Mouse (Mus musculus) layer of hippocampus, postnatal 36 days (tissue): ENCODE measurements around the gene Ggact. TPM values are rescaled to one million over a fixed set of nuclear protein-coding genes. Genes with fewer than 3 reads are reported as not detected.
A peak's percentile ranks its signal among the peaks of the same experiment; 100 is the strongest.

Experiments
- DNase-seq, 2 experiments: peaks; one replicate each; pipeline ENCODE4 v3.0.0; 2022
- total RNA-seq, 2 experiments: library from RNA; stranded (reverse); gene quantifications; 2 replicates each; pipeline ENCODE4 v1.2.3; 2021

Ggact gene
- 10 to 100 TPM; 27.4 to 36.3 TPM for total RNA-seq

DNA sequence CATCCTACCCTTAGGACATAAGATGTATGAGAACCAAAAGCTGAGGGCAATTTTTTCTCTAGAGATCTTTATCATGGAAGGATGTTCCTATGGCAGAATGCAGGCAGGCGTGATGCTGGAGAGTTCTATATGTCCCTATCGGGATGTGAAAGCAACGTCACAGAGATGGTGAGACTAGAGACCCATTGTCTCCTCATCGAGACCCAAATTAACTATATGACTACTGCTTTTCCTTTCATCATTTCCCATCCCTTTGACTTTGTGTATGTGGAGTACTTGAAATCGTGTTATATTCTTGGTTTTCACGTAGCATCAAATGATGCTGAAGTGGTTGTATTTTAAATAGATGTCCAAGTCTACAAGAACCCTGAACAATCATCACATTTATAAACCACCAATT, at the start of gene Ggact:
Gene Ggact, minus strand, starts transcription at position 101 of the 400 bp plus-strand sequence.
- no peak for DNase-seq

- DNase-seq = peak; percentile 90 to 93
These were observed 44.4 kb upstream of the Ggact start for GRCm38 (mm10) chr14:122957941-122958340.

- DNase-seq = peak; percentile 47 to 56
These were observed 39.8 kb upstream of the Ggact start for GRCm38 (mm10) chr14:122953331-122953730.

- DNase-seq = no peak
These were observed 39.0 kb upstream of the Ggact start for GRCm38 (mm10) chr14:122952556-122952955.

GRCm38 (mm10) chr14:122951676-122952445, 38.3 kb upstream of the Ggact start:
- DNase-seq = no peak

DNA sequence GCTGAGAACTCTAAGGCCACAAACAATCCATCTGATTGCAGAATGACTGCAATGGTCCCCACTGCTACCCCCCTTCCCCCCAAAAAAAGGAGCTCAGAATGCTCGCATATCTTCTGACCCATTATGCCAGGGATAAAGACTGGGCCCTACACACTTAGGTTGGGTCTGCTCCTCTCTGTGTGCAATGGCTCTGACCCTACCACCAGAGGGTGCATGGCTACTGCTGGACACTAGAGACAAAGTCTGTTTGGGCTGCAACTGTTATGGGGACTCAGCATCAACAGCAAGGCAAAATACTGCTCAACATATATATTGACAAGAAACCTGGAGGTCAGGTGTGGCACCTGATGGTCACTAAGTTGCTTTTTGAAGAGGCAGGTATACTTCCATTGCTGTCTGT, 37.4 kb upstream of the Ggact start:
- no peak for DNase-seq

- no peak for DNase-seq
These were observed 29.9 kb upstream of the Ggact start for GRCm38 (mm10) chr14:122943475-122943853.

DNA sequence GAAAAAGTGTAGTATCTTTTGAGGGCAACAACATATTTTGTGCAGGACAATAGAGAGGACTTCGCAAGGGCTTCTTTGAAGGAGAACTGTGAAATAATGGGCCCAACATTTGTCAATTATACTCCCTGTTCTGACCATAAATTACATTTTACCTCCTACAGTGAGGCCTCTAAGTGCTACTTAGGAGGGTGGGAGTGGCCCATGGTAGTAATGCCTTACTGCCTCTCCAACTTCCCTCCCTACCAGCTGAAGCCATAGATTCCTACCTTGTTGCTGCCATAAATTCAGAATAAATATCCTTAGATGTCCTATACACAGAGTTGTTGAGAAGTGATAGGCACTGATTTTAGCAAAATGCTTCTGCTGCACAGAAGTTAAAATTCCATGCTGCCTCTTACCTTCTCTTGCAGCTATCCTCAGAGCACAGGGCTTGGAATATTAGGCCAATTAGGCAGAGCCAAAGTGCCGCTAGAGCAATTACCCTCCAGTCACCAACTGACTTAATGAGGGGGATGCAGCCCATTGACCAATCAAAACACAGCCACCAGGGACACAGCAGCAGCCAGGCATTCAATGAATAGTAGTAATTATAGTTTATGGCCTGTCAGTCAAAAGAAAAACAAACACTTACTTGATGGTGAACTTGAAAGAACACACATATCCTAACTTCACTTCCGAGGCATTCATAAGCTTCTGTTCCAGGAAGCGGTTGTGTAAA, 29.4 kb upstream of the Ggact start:
- peak in 1 of 2 experiments; percentile 21 for DNase-seq

- DNase-seq = no peak
These were observed 22.9 kb upstream of the Ggact start for GRCm38 (mm10) chr14:122936460-122936859.

GRCm38 (mm10) chr14:122920011-122920410, 6.5 kb upstream of the Ggact start:
- no peak for DNase-seq

GRCm38 (mm10) chr14:122917676-122918075, 4.1 kb upstream of the Ggact start:
- DNase-seq = no peak

DNA sequence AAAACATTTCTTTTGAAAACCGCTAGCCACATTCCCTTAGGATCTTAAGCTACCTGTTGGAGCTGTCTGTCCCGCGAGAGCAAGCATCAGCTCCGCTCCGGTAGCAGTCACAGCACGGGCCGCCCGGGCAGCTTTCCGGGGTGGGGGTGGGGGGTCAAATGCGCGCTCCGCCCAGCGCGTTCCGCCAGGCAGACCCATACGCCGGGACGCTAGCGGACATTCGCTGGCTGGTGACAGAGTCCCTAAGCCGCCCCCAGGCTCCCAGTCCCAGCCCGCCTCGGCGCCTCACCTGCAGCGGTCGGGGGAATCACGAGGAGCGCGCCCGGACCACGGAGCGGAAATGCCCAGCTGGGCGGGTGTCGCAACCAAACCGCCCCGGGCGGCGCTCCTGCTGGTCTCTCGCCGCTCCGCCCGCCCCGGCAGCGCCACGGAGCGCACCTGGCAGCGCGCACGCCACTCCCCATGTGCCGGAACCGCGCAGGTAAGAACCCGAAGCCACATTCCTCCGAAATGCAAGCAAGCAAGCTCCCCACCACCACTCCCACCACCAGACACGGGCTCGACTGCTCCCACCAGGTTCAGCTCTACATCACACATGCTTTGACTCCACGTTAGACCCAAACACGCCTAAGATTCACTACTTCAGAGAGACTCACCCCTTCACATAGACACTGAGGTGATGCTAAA, 602 bp downstream of the Ggact start:
- DNase-seq = peak; percentile 41 to 46

DNA sequence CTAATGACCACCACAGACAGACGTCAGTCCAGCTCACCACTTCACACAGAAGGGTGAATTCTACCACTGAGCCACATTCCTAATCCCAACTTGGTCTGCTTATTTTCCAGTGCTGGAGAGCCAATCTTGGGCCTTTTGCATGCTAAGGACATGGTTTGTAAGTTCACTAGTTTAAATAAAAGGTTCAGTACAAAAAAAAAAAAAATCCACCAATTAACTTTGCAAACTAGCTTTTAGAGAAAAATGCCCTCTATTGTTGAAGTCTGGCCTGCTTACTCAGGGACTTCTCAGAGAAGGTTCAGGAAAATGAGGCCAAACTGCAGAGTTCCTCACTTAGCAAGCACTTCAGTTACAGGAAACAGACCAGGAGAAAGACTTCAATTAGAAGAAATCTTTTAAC, 1.4 kb downstream of the Ggact start:
- no peak for DNase-seq

- no peak for DNase-seq
These were observed 2.3 kb downstream of the Ggact start for GRCm38 (mm10) chr14:122911265-122911664.

- DNase-seq = no peak
These were observed 4.0 kb downstream of the Ggact start for GRCm38 (mm10) chr14:122909368-122910091.

GRCm38 (mm10) chr14:122908075-122908474, 5.5 kb downstream of the Ggact start:
- DNase-seq = no peak

GRCm38 (mm10) chr14:122905007-122905406, 8.6 kb downstream of the Ggact start:
- no peak for DNase-seq

- DNase-seq = no peak
These were observed 9.6 kb downstream of the Ggact start for GRCm38 (mm10) chr14:122903923-122904351.

GRCm38 (mm10) chr14:122902884-122903283, 10.7 kb downstream of the Ggact start:
- DNase-seq = peak; percentile 57

DNA sequence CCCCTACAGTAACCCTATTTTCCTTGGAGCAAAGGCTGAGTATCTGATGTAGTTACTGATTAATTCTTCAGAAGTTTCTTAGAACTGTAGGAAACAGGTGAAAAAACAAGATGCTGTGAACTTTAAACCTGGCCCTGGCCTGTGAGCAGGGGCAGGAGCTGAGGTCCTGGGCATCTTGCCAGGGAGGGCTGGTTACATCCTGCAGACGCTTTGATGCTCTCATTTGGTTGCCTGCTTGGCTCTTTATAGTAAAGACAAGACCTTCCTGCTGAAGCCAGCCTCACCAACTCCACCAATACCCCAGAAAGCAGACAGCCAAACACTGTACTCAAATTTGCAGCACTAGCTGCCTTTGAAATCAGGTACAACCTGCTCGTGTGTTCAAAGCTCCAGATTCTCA, 11.4 kb downstream of the Ggact start:
- no peak for DNase-seq

DNA sequence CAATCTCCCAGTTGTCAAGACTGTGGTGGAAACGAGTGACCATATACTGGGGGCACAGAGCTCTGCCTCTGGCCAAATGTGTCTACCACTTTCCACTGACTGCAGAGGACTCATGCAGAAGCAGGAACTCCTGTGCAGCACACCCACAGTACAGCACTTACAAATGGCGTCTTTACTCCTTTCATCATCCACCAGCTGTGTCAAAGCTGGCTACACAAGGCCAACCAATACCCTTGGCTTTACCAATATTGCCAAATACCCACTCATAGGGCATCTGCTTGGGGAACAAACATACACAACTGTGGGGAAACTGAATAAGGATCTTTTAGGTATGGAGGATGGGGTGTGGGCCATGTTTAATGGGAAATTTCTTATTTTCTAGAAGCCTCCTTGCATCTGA, 11.8 kb downstream of the Ggact start:
- no peak for DNase-seq

GRCm38 (mm10) chr14:122901177-122901576, 12.4 kb downstream of the Ggact start:
- no peak for DNase-seq

DNA sequence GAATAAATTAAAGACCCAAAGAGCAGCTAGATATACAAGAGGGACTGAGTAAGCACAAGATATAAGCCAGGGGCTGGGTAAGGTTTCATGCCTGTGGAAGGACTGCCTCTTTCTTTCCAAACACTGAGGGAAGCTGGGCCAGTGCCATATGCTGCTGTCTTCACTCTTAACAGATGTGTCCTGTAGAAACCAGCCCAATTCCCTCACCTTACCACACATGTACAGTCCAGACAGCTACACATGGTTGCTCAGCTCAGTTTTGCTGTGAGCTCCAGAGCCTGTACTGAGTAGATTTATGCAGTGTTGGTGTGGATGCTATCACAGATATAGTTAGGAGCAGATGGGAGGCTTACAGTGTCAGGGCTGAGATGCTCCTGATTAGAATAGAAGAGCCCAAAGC, 12.9 kb downstream of the Ggact start:
- DNase-seq = no peak
